Mouse (Mus musculus) myocyte (in vitro differentiated cells): ENCODE data around the gene Igll1. TPM values are rescaled to one million over a fixed set of nuclear protein-coding genes. Genes with fewer than 3 reads are reported as not detected.

Experiments used
- H3K27me3 ChIP-seq: one replicate; pipeline ENCODE4 v1.6.1; 2011; ENCODE audit not compliant: control insufficient read depth, insufficient read depth, insufficient read length
- H3K36me3 ChIP-seq: one replicate; pipeline ENCODE4 v1.6.1; 2011; ENCODE audit not compliant: control insufficient read depth, insufficient read depth
- H3K4me2 ChIP-seq: one replicate; pipeline ENCODE4 v1.6.1; 2011; ENCODE audit warnings: low read depth, control low read depth
- H3K4me3 ChIP-seq: one replicate; pipeline ENCODE4 v1.5.1; 2011; ENCODE audit warnings: mild to moderate bottlenecking, control low read depth, moderate library complexity
- H3K79me2 ChIP-seq: one replicate; pipeline ENCODE4 v1.6.1; 2011; ENCODE audit not compliant: control insufficient read depth, insufficient read depth
- H3ac ChIP-seq: one replicate; pipeline ENCODE4 v1.6.1; 2011; ENCODE audit not compliant: control insufficient read depth, insufficient read length
- CEBPB ChIP-seq: IDR thresholded peaks from 2 replicates; pipeline ENCODE4 v1.6.1; 2011; ENCODE audit warnings: mild to moderate bottlenecking, moderate library complexity; ENCODE audit not compliant: poor library complexity, insufficient read depth, severe bottlenecking
- E2F4 ChIP-seq: IDR thresholded peaks from one replicate; pipeline ENCODE4 v1.6.1; 2011; ENCODE audit warnings: mild to moderate bottlenecking, control low read depth, moderate library complexity; ENCODE audit not compliant: insufficient read depth
- MAX ChIP-seq: IDR thresholded peaks from one replicate; pipeline ENCODE4 v1.6.1; 2011; ENCODE audit warnings: low read depth, mild to moderate bottlenecking, control low read depth
- MYOD1 ChIP-seq, 3 experiments: IDR thresholded peaks; one replicate each; pipeline ENCODE4 v1.6.1; 2011; ENCODE audit warnings: control low read depth in 2 of 3, low read depth in 2 of 3, mild to moderate bottlenecking in 2 of 3, moderate library complexity in 1 of 3; ENCODE audit not compliant: insufficient read length in 2 of 3, control insufficient read depth in 1 of 3
- MYOG ChIP-seq, 3 experiments: IDR thresholded peaks; one replicate each; pipeline ENCODE4 v1.6.1; 2011; ENCODE audit warnings: control low read depth in 2 of 3, low read depth in 2 of 3, mild to moderate bottlenecking in 2 of 3; ENCODE audit not compliant: insufficient read length in 2 of 3, control insufficient read depth in 1 of 3, insufficient read depth in 1 of 3
- POLR2A ChIP-seq: IDR thresholded peaks from one replicate; pipeline ENCODE4 v1.6.1; 2011; ENCODE audit warnings: low read depth, mild to moderate bottlenecking, control low read depth, moderate library complexity; ENCODE audit not compliant: insufficient read length
- POLR2AphosphoS2 ChIP-seq: IDR thresholded peaks from one replicate; pipeline ENCODE4 v1.6.1; 2011; ENCODE audit warnings: low read depth, control low read depth; ENCODE audit not compliant: insufficient read length
- REST ChIP-seq: IDR thresholded peaks from one replicate; pipeline ENCODE4 v1.6.1; 2011; ENCODE audit warnings: mild to moderate bottlenecking, control low read depth, moderate library complexity; ENCODE audit not compliant: insufficient read depth, insufficient read length
- SRF ChIP-seq: IDR thresholded peaks from one replicate; pipeline ENCODE4 v1.6.1; 2011; ENCODE audit warnings: low read depth; ENCODE audit not compliant: control insufficient read depth, insufficient read length
- TCF12 ChIP-seq: IDR thresholded peaks from one replicate; pipeline ENCODE4 v1.6.1; 2011; ENCODE audit warnings: mild to moderate bottlenecking, control low read depth; ENCODE audit not compliant: poor library complexity, insufficient read depth, severe bottlenecking
- TCF3 ChIP-seq: IDR thresholded peaks from one replicate; pipeline ENCODE4 v1.6.1; 2011; ENCODE audit warnings: low read depth, control low read depth; ENCODE audit not compliant: insufficient read length
- USF1 ChIP-seq: IDR thresholded peaks from one replicate; pipeline ENCODE4 v1.6.1; 2011; ENCODE audit warnings: low read depth, mild to moderate bottlenecking, control low read depth, moderate library complexity
- polyA plus RNA-seq: library from polyadenylated mRNA; unstranded; fragments of >200 nt; fragmentation: generic; extraction: Trizol; gene quantifications from one replicate; pipeline ENCODE4 v1.2.1, GENCODE M21; 2012; ENCODE audit warnings: missing spikeins

The Igll1 gene
- polyA plus RNA-seq, 1 experiment, result not detected

- Histone ChIP-seq H3K36me3 (peaks cover 14% of the 10 kb centered on the region), H3K4me3 (no peak overlapping the region), H3K79me2 (no peaks in the 10 kb centered on the region), H3ac (no peak overlapping the region), H3K4me2 (no peak overlapping the region), H3K27me3 (no peaks in the 10 kb centered on the region)
- no peak for TF ChIP-seq MYOG (IDR thresholded peaks at IDR 0.05; ENCODE audit: control insufficient read depth in 1 of 3, insufficient read depth in 1 of 3, insufficient read length in 2 of 3, low read depth in 2 of 3)
- TF ChIP-seq USF1, result no peak
- TF ChIP-seq E2F4, result no peak
Observed at GRCm38 (mm10) chr16:16903188-16903587, 39.4 kb upstream of the Igll1 start.

DNA sequence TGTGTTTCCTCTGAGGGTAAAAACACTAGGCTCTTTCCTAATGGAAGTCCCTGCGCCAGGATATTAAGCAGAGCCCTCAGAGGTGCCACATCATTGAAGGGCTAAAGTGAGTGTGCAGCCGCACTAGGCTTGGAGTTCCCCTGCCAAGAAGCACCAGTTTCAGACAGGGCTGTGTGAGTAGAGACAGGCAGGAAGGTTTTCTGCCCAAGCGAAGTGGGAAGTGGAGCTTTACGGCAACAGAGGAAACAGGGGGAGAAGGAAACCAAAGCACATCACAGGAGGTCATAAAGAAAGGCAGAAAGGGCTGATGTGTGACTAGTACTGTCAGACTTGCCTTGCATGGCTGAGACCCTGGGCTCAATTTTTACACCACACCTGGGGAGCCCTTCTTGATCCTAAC is 38.5 kb upstream of the Igll1 start:
- Histone ChIP-seq H3ac (no peak overlapping the region), H3K36me3 (peaks cover 14% of the 10 kb centered on the region)

DNA sequence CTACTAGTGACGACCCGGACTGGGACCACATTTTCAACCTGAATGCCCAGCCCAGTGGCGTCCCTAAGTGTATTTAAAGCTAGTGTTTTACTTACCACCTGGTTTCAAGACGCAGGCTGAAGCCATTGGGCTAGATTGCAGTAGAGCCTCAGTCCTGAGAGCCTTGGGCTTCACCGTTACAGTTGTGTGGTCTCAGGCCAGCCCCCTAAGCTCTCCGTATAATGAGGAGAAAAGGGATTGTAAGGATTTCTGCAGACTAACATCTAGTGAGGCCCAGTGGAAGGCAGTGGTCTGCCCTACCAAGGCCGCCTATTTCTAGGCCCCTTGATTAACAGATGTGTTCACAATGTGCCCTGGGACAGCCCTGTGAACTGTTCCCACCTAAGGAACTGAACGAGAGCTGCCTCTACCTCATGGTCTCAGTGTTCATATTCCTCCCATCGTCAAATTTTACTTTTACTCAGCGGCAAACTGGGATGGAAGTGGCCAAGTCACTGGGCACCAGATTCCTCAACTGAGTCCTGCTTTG is 33.3 kb upstream of the Igll1 start:
- peak overlapping the region; percentile 59 for H3K4me3 ChIP-seq
- no peaks in the 10 kb centered on the region for H3K36me3 ChIP-seq
- TF ChIP-seq MAX, result no peak
- TF ChIP-seq POLR2A, result no peak
- TF ChIP-seq POLR2AphosphoS2, result no peak
- TF ChIP-seq TCF12, result no peak
- no peak for TF ChIP-seq USF1
- no peak for TF ChIP-seq MYOG (IDR thresholded peaks at IDR 0.05; ENCODE audit: control insufficient read depth in 1 of 3, insufficient read depth in 1 of 3, insufficient read length in 2 of 3, low read depth in 2 of 3)
- TF ChIP-seq CEBPB, result no peak
- no peak for TF ChIP-seq SRF
- no peak for TF ChIP-seq REST
- TF ChIP-seq E2F4, result no peak
- TF ChIP-seq TCF3, result no peak
- no peak for TF ChIP-seq MYOD1 (IDR thresholded peaks at IDR 0.05; ENCODE audit: control insufficient read depth in 1 of 3, insufficient read length in 2 of 3, low read depth in 2 of 3)
- H3K4me2 ChIP-seq, result peak overlapping the region; percentile 97
- no peaks in the 10 kb centered on the region for H3K27me3 ChIP-seq
- H3ac ChIP-seq, result peak overlapping the region; percentile 50
- no peaks in the 10 kb centered on the region for H3K79me2 ChIP-seq

More for the DNA sequence above, 38.5 kb upstream of the Igll1 start:
- Histone ChIP-seq H3K27me3 (no peaks in the 10 kb centered on the region), H3K79me2 (no peaks in the 10 kb centered on the region), H3K4me3 (no peak overlapping the region), H3K4me2 (no peak overlapping the region)
- no peak for TF ChIP-seq POLR2AphosphoS2
- no peak for TF ChIP-seq TCF3
- TF ChIP-seq USF1, result no peak
- no peak for TF ChIP-seq POLR2A
- TF ChIP-seq MYOG (IDR thresholded peaks at IDR 0.05; ENCODE audit: control insufficient read depth in 1 of 3, insufficient read depth in 1 of 3, insufficient read length in 2 of 3, low read depth in 2 of 3), result no peak
- no peak for TF ChIP-seq REST
- TF ChIP-seq MAX, result no peak

DNA sequence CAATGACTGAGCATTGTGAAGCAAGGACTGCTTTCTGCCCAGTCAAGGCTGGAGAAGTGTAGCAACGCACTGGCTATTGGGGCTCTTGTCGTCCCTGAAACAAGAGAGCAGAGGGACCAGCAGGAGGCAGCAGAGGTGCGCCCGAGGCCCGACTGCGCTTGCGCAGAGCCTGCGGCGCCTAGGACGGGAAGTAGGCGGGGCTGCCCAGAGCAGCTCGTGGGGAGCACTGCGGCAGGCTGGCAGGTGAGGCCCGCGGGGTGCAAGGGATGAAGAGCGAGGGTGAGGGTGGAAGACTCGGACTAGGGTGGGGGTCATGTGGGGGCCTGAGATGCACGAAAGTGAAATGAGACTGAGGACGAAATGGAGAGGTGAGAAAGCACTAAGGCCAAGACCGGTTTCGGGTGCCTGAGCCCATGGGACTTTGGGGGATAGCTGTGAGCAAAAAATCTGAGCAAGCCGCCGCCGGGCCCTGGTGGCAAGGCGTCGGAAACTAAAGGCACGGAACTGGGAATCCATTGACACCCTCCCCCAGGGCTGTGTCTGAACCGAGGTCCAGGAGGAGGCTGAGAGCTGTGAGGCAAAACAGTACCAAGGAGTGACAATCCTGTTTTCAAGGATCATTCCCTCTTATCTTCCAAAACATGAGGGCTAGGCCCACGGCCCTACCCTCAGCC is 32.7 kb upstream of the Igll1 start, which contains the start of gene Ppm1f:
Gene Ppm1f, plus strand, starts transcription at position 88 of the 674 bp plus-strand sequence.
- Histone ChIP-seq H3K27me3 (no peaks in the 10 kb centered on the region), H3K79me2 (no peaks in the 10 kb centered on the region), H3K36me3 (peaks cover under 1% of the 10 kb centered on the region), H3K4me2 (peak within 1 kb of the TSS; percentile 97), H3K4me3 (peak within 1 kb of the TSS; percentile 59), H3ac (peak within 1 kb of the TSS; percentile 50)
- TF ChIP-seq MYOD1 (IDR thresholded peaks at IDR 0.05; ENCODE audit: control insufficient read depth in 1 of 3, insufficient read length in 2 of 3, low read depth in 2 of 3) (peak in 1 of 3 experiments; percentile 45), CEBPB (no peak), POLR2A (peak; percentile 89), POLR2AphosphoS2 (peak; percentile 87), MYOG (IDR thresholded peaks at IDR 0.05; ENCODE audit: control insufficient read depth in 1 of 3, insufficient read depth in 1 of 3, insufficient read length in 2 of 3, low read depth in 2 of 3) (peak in 1 of 3 experiments; percentile 30), SRF (no peak)

- H3K4me3 ChIP-seq, result peak overlapping the region; percentile 59
- peaks cover 6% of the 10 kb centered on the region for H3K36me3 ChIP-seq
- H3K4me2 ChIP-seq, result peak overlapping the region; percentile 97
Observed at GRCm38 (mm10) chr16:16896015-16896381, 32.2 kb upstream of the Igll1 start.

More at GRCm38 (mm10) chr16:16896015-16896381, 32.2 kb upstream of the Igll1 start:
- Histone ChIP-seq H3K79me2 (no peaks in the 10 kb centered on the region), H3ac (peak overlapping the region; percentile 50), H3K27me3 (no peaks in the 10 kb centered on the region)
- TF ChIP-seq TCF3 (no peak), SRF (no peak), POLR2AphosphoS2 (no peak), POLR2A (no peak), USF1 (no peak), TCF12 (no peak), E2F4 (no peak), CEBPB (no peak), MAX (no peak), MYOD1 (IDR thresholded peaks at IDR 0.05; ENCODE audit: control insufficient read depth in 1 of 3, insufficient read length in 2 of 3, low read depth in 2 of 3) (no peak), MYOG (IDR thresholded peaks at IDR 0.05; ENCODE audit: control insufficient read depth in 1 of 3, insufficient read depth in 1 of 3, insufficient read length in 2 of 3, low read depth in 2 of 3) (no peak), REST (no peak)
